Mouse (Mus musculus) midbrain, embryonic 14.5 days (tissue): ENCODE results near the gene Hsf5. TPM values are rescaled to one million over a fixed set of nuclear protein-coding genes. Genes with fewer than 3 reads are reported as not detected.

Experiments used
- ATAC-seq: fragments of 200-750 bp; cut with Nextera tagmentation; 2 replicates; pipeline ENCODE4 v1.8.0; 2017; ENCODE audit warnings: moderate number of reproducible peaks, moderate library complexity; ENCODE audit not compliant: low FRiP score, low TSS enrichment
- DNase-seq: peaks from one replicate; pipeline ENCODE4 v3.0.0-alpha.2; 2015
- H3K27ac ChIP-seq: fragments of 300-500 bp; sonication (generic); replicated peaks from 2 replicates; pipeline ENCODE4 v1.5.1; 2014; ENCODE audit warnings: mild to moderate bottlenecking, low read depth, low read length, moderate library complexity
- H3K27me3 ChIP-seq: fragments of 300-500 bp; sonication (generic); 2 replicates; pipeline ENCODE4 v1.6.1; 2014; ENCODE audit warnings: low read length, control low read depth, mixed read lengths; ENCODE audit not compliant: control insufficient read depth, insufficient read depth
- H3K36me3 ChIP-seq: fragments of 300-500 bp; sonication (generic); 2 replicates; pipeline ENCODE4 v1.6.1; 2014; ENCODE audit warnings: low read length, control low read depth; ENCODE audit not compliant: control insufficient read depth, insufficient read depth
- H3K4me1 ChIP-seq: fragments of 300-500 bp; sonication (generic); 2 replicates; pipeline ENCODE4 v1.6.1; 2014; ENCODE audit warnings: mild to moderate bottlenecking, antibody characterized with exemption, low read length, control low read depth; ENCODE audit not compliant: control insufficient read depth, insufficient read depth
- H3K4me2 ChIP-seq: fragments of 300-500 bp; sonication (generic); 2 replicates; pipeline ENCODE4 v1.6.1; 2014; ENCODE audit warnings: mild to moderate bottlenecking, low read length, moderate library complexity
- H3K4me3 ChIP-seq: fragments of 300-500 bp; sonication (generic); replicated peaks from 2 replicates; pipeline ENCODE4 v1.5.1; 2014; ENCODE audit warnings: low read depth, low read length
- H3K9ac ChIP-seq: fragments of 300-500 bp; sonication (generic); replicated peaks from 2 replicates; pipeline ENCODE4 v1.6.1; 2014; ENCODE audit warnings: mild to moderate bottlenecking, low read length, moderate library complexity
- H3K9me3 ChIP-seq: fragments of 300-500 bp; sonication (generic); 2 replicates; pipeline ENCODE4 v1.6.1; 2016; ENCODE audit warnings: low read length, control low read depth, mixed read lengths; ENCODE audit not compliant: control insufficient read depth
- WGBS: fragments of 180-500 bp; shearing (Covaris S2); extraction: QIAGEN DNeasy Blood & Tissue Kit; methylation state at CpG from one replicate; pipeline ENCODE4 v1.1.7; 2014; 5-methylcytosine and 5-hydroxymethylcytosine counted together
- polyA plus RNA-seq: library from polyadenylated mRNA; unstranded; fragments of >200 nt; fragmentation: Nextera tagmentation; extraction: Ambion mirVana; gene quantifications from 2 replicates; pipeline ENCODE4 v1.2.1, GENCODE M21; 2014

The Hsf5 gene
- polyA plus RNA-seq, 1 experiment from 2014 or later, result 0.37 TPM

DNA sequence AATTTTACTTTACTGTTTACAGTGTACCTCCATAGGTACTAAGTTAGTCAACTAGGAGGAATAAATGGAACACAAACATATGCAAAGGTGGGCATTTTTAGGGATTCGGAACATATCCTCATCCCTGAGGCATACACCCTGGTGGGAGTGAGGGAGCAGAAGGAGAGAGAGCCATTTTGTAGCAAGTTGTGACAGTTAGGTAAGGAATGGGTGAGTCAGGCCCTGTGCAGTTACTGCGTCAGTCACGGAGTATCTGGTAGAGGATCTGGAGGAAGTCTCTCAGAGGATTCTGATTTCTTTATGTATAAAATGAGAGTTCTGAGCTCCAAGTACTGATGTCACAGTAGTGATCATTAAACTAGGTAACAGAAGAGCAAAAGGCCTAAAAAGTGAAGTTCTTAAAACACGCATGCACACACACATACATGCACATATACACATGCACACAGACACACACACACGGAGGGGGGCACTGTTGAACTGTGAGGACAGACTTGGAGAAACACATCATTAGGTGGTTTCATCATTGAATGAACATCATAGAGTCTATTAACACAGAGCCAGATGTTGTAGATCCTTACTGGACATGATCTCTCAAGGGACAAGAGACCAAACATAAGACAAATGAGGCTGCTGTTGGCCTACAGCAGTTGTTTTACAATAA, 29.6 kb upstream of the Hsf5 start:
- H3K4me2 ChIP-seq, result no peak overlapping the region
- DNase-seq (no peak), ATAC-seq (no peak)
- whole genome bisulfite sequencing, result 92% methylated on average over 5 of the region's 5 CpGs
- H3K27ac ChIP-seq, result no peak overlapping the region
- H3K27me3 ChIP-seq, result no peaks in the 10 kb centered on the region
- H3K4me3 ChIP-seq, result no peak overlapping the region
- H3K9me3 ChIP-seq, result no peaks in the 10 kb centered on the region
- H3K4me1 ChIP-seq, result peaks cover 15% of the 10 kb centered on the region
- no peak overlapping the region for H3K9ac ChIP-seq
- H3K36me3 ChIP-seq, result no peaks in the 10 kb centered on the region

DNA sequence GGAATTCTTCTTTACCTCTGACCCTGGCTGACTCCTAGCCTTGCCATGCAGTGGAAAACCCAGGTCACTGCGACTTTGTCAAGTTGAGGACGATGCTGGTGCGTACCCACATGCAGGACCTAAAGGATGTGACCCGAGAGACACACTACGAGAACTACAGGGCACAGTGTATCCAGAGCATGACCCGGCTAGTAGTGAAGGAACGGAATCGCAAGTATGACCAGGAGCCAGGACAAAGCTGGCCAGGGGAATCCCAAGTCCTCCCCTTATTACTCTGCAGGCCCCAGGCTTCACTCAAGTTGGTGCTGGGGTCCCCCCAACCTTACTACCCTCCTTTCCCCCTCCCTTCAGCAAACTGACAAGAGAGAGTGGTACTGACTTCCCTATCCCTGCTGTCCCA, 27.4 kb upstream of the Hsf5 start:
- no peak for ATAC-seq
- Histone ChIP-seq H3K27me3 (no peaks in the 10 kb centered on the region), H3K4me1 (peaks cover 25% of the 10 kb centered on the region), H3K9ac (no peak overlapping the region), H3K9me3 (no peaks in the 10 kb centered on the region), H3K4me3 (0 out of 2 replicates have a peak overlapping the region, but pooled peaks have one; percentile 65), H3K36me3 (peaks cover 8% of the 10 kb centered on the region; the same call in 1 of the 2 replicates), H3K27ac (no peak overlapping the region), H3K4me2 (no peak overlapping the region)
- WGBS, result 91% methylated on average over 8 of the region's 8 CpGs
- DNase-seq, result no peak

DNA sequence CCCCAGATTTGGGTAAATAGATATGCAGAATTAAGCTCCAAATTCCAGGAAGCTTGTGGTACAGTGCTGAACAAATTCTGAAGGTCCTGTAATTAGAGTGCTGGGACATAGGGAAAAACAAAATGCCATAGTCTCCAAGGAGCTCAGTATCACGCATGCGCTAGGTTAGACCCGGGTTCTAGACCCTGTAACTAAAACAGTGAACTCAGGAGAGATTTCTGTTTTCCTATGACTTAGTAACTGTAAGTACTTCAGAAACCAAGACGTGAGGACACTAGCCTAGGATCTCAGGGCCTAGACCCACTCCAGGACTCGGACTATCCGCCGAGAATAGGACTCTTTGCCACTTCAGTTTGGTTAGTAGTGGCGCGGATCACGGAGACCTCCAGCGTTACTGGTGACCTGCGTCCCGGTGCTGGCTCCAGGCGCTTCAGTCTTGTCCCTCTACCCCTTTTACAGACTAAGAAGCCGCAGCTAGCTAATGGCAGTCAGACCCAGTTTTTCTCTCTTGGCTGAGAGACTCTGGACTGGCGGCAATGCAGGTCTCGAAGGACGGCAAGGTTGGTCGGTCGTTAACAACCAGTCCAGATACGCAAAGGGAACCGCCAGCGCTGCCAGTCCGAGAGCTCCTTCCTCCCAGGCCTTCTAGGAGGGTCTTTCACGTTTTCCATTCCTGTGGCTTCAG, 26.0 kb upstream of the Hsf5 start:
- H3K4me2 ChIP-seq, result peak overlapping the region; percentile 93
- no peak for ATAC-seq
- 2% methylated on average over 25 of the region's 25 CpGs for WGBS
- peaks cover 30% of the 10 kb centered on the region for H3K4me1 ChIP-seq
- peak overlapping the region; percentile 90 for H3K27ac ChIP-seq
- no peaks in the 10 kb centered on the region for H3K27me3 ChIP-seq
- H3K36me3 ChIP-seq, result peaks cover 8% of the 10 kb centered on the region; the same call in 1 of the 2 replicates
- DNase-seq, result peak; percentile 58
- H3K9me3 ChIP-seq, result no peaks in the 10 kb centered on the region
- H3K9ac ChIP-seq, result peak overlapping the region; percentile 76
- H3K4me3 ChIP-seq, result peak overlapping the region; percentile 65

DNA sequence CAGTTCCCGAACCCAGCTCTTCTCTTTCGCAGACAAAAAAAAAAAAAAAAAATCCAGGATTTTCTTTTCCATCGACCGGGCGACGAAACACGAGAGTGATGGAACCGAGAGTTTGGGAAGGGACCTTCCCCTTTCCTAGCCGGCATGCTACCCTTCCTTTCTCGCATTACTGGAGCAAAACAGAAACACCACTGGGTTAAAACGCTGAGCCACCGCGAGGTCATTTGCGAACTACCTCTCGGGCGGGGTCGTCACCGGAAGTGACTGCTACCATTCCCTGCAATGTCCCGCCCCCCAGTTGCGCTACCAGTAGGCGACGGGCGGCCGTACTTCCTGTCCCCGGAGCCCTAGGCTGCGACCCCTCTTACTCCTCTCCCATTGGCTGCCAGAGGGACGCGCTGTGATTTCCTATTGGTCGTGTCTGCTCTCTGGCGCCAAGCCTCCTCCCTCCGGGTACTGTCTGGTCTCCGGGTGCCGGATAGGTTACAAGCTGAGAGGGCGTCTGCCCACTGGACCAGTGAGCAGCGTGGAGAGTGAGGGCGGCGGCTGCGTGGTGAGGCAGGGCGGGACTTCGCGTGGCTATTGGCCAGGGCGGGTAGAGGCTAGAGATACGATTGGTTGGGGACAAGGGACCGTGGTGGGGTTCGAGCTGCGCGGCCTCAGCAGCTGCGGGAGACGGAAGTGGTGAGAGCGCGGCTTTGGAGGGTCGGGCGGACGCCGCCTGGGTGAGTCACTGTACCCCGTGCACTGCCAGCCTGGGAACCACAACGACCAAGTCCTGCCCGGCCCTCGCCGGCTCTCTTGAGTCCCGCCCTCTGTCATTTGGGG, 25.2 kb upstream of the Hsf5 start, which contains the start of gene Mtmr4:
TSS of gene Mtmr4 (plus strand) at position 637 of the 828 bp plus-strand sequence.
- H3K9me3 ChIP-seq, result no peaks in the 10 kb centered on the region
- peaks cover 8% of the 10 kb centered on the region; the same call in 1 of the 2 replicates for H3K36me3 ChIP-seq
- H3K4me2 ChIP-seq, result peak within 1 kb of the TSS; percentile 93
- peak within 1 kb of the TSS; percentile 76 for H3K9ac ChIP-seq
- peaks cover 32% of the 10 kb centered on the region for H3K4me1 ChIP-seq
- DNase-seq, result peak; percentile 98
- ATAC-seq, result peak; percentile 98
- under 1% methylated on average over 61 of the region's 61 CpGs for WGBS
- H3K4me3 ChIP-seq, result peak within 1 kb of the TSS; percentile 65
- H3K27me3 ChIP-seq, result no peaks in the 10 kb centered on the region
- peak within 1 kb of the TSS; percentile 91 for H3K27ac ChIP-seq

DNA sequence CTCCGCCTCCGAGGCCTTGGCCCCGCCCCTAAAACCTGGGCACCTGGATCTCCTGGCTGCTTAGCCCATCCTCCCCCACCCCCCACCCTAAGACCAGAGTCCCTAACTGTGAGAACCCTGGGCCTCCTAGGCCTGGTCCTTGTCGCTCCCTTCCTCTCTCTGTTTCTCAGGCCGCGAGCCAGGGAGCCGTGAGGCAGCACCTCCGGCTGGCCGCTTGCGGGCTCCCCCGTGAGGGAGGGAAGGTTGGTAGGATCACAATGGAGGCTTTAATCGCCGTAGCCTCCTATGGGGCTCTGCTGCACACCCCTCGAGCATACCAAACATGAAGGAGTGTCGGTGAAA, 24.6 kb upstream of the Hsf5 start:
- Histone ChIP-seq H3K27me3 (no peaks in the 10 kb centered on the region), H3K36me3 (peaks cover 12% of the 10 kb centered on the region), H3K27ac (peak overlapping the region; percentile 91), H3K9ac (peak overlapping the region; percentile 58), H3K4me1 (peaks cover 38% of the 10 kb centered on the region), H3K9me3 (no peaks in the 10 kb centered on the region), H3K4me2 (peak overlapping the region; percentile 74), H3K4me3 (peak overlapping the region; percentile 65)
- WGBS, result under 1% methylated on average over 15 of the region's 15 CpGs
- no peak for DNase-seq
- peak; percentile 51; the same call in 1 of the 2 replicates for ATAC-seq

DNA sequence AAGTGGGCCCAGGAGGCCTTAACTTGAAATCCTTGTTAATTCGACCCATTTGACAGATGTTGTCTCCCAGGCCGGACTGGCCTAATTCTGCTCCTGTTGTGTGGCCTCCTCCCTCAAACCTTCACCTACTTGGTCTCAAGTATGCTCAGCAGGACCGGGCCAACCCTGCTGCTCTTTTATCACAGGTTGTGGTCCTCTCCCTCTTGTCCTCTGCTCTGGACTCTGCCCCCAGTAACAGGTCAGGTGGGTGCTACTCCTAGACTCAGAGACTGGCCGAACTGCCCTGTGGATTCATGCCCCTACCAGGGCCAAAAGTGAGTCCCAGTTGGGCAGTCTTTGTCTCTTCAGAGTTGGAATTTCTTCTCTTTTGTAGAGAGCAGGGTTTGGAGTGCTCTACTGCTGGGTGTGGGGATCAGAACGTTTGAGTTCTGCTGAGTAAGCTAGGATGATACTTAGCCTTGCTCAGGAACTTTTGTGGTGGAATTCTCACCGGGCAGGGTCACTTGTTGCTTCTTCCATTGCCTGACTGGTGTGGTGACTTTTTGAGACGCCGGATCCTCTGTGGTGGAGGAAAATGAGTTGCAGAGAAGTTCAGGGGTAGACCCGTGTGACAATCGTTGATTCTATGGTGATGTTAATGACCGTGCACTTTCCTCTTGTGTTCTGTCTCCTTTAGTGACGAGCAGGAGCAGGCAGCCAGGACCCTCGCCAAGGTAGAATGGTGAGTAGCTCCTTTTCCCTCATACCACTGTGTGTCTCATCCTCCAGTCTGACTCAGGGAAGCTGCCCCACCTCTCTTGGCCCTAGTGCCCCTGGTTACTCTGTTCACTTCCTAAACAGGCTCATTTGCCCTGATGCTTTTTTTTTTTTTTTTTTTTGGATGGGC, 24.0 kb upstream of the Hsf5 start:
- Histone ChIP-seq H3K9me3 (no peaks in the 10 kb centered on the region), H3K9ac (peak overlapping the region; percentile 58), H3K36me3 (peaks cover 18% of the 10 kb centered on the region), H3K27ac (peak overlapping the region; percentile 91), H3K4me3 (peak overlapping the region; percentile 65), H3K4me2 (peak overlapping the region; percentile 74), H3K4me1 (peaks cover 40% of the 10 kb centered on the region), H3K27me3 (no peaks in the 10 kb centered on the region)
- WGBS, result 32% methylated on average over 13 of the region's 13 CpGs
- no peak for ATAC-seq
- no peak for DNase-seq

DNA sequence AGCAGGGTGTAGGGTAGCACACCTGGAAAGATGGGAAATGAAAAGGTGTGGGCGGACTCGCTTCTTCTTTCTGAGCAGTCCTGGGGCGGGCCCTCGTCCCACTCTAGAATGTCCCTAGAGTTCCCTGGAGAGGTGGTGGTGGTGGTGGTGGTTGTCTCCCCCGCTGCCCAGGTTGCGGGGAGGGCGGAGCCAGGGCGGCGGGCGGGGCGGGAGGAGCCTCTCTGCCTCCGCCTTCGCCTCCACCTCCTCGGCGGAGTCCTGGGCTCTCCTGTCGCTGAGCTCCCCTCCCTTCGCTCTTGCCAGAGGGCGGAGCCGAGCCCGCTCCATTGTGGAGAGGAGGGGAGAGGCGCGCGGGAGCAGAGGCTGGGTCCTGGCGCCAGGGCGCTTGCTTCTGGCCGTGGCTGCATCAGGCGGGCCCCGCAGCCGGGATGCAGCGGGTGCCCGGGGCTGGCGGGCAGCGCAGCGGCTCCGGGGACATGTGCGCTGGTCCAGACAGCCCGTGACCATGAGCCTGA, 21.6 kb upstream of the Hsf5 start:
- no peaks in the 10 kb centered on the region for H3K9me3 ChIP-seq
- no peaks in the 10 kb centered on the region for H3K27me3 ChIP-seq
- peak overlapping the region; percentile 84 for H3K27ac ChIP-seq
- H3K4me3 ChIP-seq, result peak overlapping the region; percentile 89
- peak overlapping the region; percentile 82 for H3K4me2 ChIP-seq
- WGBS, result 2% methylated on average over 36 of the region's 37 CpGs
- peaks cover 43% of the 10 kb centered on the region for H3K36me3 ChIP-seq
- DNase-seq, result peak; percentile 93
- peak overlapping the region; percentile 93 for H3K9ac ChIP-seq
- H3K4me1 ChIP-seq, result peaks cover 30% of the 10 kb centered on the region
- ATAC-seq, result peak; percentile 44

DNA sequence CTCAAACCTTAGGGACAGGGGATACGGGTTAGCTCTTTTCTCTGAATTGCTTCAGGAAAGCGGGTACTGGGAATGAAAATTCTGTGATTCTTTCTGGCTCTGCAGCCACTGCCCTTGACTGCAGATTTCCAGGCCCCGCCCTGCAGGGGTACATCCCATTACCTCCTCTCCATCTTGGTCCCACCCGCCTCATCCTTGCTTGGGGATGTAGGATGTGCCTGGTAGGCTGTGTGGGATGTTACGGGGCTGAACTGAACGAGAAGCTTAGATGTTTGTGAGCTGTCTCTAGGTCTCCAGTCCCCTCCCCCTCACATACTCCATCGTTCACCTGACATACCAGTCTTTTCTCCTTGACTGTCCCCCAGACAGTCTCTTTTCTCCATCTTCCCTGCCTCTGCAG, 21.0 kb upstream of the Hsf5 start:
- Histone ChIP-seq H3K4me3 (peak overlapping the region; percentile 89), H3K27ac (peak overlapping the region; percentile 84), H3K36me3 (peaks cover 49% of the 10 kb centered on the region), H3K9ac (peak overlapping the region; percentile 93), H3K4me2 (peak overlapping the region; percentile 82), H3K27me3 (no peaks in the 10 kb centered on the region), H3K9me3 (no peaks in the 10 kb centered on the region), H3K4me1 (peaks cover 25% of the 10 kb centered on the region)
- peak; percentile 47 for DNase-seq
- WGBS, result 4% methylated on average over 7 of the region's 7 CpGs
- no peak for ATAC-seq
